11 mouse cellular contexts compared by ENCODE assay signal in the genomic region with DNA sequence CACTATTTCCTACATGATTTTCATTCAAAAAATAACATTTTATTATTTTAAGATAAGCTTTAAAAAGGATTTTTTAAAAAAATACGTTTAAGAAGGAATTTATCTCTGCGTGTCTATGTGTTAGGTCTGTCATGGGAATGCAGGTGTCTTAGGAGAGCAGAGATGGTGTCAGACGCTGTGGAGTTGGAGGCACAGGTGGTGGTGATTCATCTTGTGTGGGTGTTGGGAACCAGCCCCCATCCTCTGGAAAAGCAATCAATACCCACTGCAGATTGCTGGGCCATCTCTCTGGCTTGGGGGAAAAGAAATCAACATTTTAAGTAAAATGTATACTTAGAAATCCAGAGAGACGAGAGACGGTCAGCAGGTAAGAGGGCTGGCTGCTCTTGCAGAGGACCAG.
"Had no signal": no experiment of that assay in that cellular context is flagged by ENCODE, and none has a peak within 500 bp of the region (broad histone marks: within the 10 kb centered on the region; RNA-seq: fewer than 3 reads in every experiment).

No protein-coding gene starts in this region.

- H3K4me2 ChIP-seq: limb, embryonic 12.5 days; liver, embryonic 13.5 days; midbrain, embryonic 12.5 days; stomach, embryonic 15.5 days had no signal

- H3K4me3 ChIP-seq: limb, embryonic 12.5 days; liver, embryonic 13.5 days; midbrain, embryonic 12.5 days; stomach, embryonic 15.5 days had no signal

- DNase-seq: kidney, adult 2 months; kidney, postnatal 25 days; liver; liver, embryonic 13.5 days; liver, postnatal 0 days; thymus, postnatal 4 days had no signal

- H3K36me3 ChIP-seq: limb, embryonic 12.5 days; liver, embryonic 13.5 days; midbrain, embryonic 12.5 days; stomach, embryonic 15.5 days had no signal

- ATAC-seq: intestine, embryonic 16.5 days; liver, postnatal 0 days; midbrain, embryonic 16.5 days had no signal

- H3K27me3 ChIP-seq: limb, embryonic 12.5 days; liver, embryonic 13.5 days; midbrain, embryonic 12.5 days; stomach, embryonic 15.5 days had no signal
